Mouse (Mus musculus): ENCODE data around the gene Cd2. TPM values are rescaled to one million over a fixed set of nuclear protein-coding genes. Genes with fewer than 3 reads are reported as not detected.

Gene Cd2
- total and polyA plus RNA-seq, 2 experiments, result 0.33 to 1.0 TPM

DNA sequence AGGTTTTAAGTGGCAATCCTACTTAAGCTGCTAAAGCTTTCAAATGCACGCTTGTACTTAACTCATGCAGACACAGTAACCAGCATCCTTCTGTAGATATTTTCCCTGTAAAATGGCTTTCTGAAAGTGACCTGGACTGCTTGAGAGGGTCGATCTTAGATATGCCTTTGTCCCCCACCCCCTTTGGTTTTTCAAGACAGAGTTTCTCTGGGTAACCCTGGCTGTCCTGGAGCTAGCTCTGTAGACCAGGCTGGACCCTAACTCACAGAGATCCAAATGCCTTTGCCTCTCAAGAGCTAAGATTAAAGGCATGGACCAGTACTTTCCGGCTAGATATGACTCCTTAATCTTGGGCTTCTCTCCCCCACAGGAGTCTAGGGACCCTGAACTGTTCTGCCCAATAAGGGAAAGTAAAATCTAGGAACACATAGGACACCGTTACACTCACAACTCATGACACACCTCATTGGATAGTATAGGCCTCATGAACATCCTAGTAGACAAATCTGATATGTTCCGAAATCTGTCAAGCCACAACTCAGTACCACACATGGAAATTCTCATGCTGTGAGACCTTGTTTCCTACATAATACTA is 2.6 kb downstream of the Cd2 start:
- H3K4me3 ChIP-seq (ENCODE audit: insufficient read depth, low read depth, low read length), result no peak overlapping the region
- WGBS, result 94% methylated on average over 5 of the region's 5 CpGs
- no peak overlapping the region for H3K27ac ChIP-seq (replicated peaks; ENCODE audit: insufficient read depth, low read depth, low read length)

GRCm38 (mm10) chr3:101283869-101284706 is 3.7 kb downstream of the Cd2 start:
- no peaks in the 10 kb centered on the region for H3K79me2 ChIP-seq (ENCODE audit: control insufficient read depth, insufficient read depth, low read length)
- H3K27me3 ChIP-seq (ENCODE audit: control insufficient read depth, insufficient read depth, low read length), result no peaks in the 10 kb centered on the region
- no peak overlapping the region for H3K27ac ChIP-seq (replicated peaks; ENCODE audit: insufficient read depth, low read depth, low read length)
- TF ChIP-seq CTCF (IDR thresholded peaks at IDR 0.05; ENCODE audit: low read depth, low read length) (no peak), POLR2A (IDR thresholded peaks at IDR 0.05; ENCODE audit: extremely low read depth, insufficient read depth, low read length) (no peak)
- WGBS, result 83% methylated on average over 13 of the region's 13 CpGs
- no peak overlapping the region for H3K4me3 ChIP-seq (ENCODE audit: insufficient read depth, low read depth, low read length)
- no peaks in the 10 kb centered on the region for H3K4me1 ChIP-seq (ENCODE audit: control insufficient read depth, insufficient read depth, low read length)
- H3K36me3 ChIP-seq (ENCODE audit: control insufficient read depth, insufficient read depth, low read length), result no peaks in the 10 kb centered on the region
- no peak for DNase-seq (ENCODE audit: extremely low read depth, low read depth, low spot score)
- no peak overlapping the region for H3K9ac ChIP-seq (ENCODE audit: low read depth, low read length)

More for the DNA sequence above, 2.6 kb downstream of the Cd2 start:
- no peaks in the 10 kb centered on the region for H3K27me3 ChIP-seq (ENCODE audit: control insufficient read depth, insufficient read depth, low read length)
- no peaks in the 10 kb centered on the region for H3K4me1 ChIP-seq (ENCODE audit: control insufficient read depth, insufficient read depth, low read length)
- no peaks in the 10 kb centered on the region for H3K36me3 ChIP-seq (ENCODE audit: control insufficient read depth, insufficient read depth, low read length)
- no peaks in the 10 kb centered on the region for H3K79me2 ChIP-seq (ENCODE audit: control insufficient read depth, insufficient read depth, low read length)
- DNase-seq (ENCODE audit: extremely low read depth, low read depth, low spot score), result no peak
- H3K9ac ChIP-seq (ENCODE audit: low read depth, low read length), result no peak overlapping the region
- TF ChIP-seq CTCF (IDR thresholded peaks at IDR 0.05; ENCODE audit: low read depth, low read length) (no peak), POLR2A (IDR thresholded peaks at IDR 0.05; ENCODE audit: extremely low read depth, insufficient read depth, low read length) (no peak)

- no peak overlapping the region for H3K9ac ChIP-seq (ENCODE audit: low read depth, low read length)
- H3K27ac ChIP-seq (replicated peaks; ENCODE audit: insufficient read depth, low read depth, low read length), result no peak overlapping the region
- H3K4me3 ChIP-seq (ENCODE audit: insufficient read depth, low read depth, low read length), result no peak overlapping the region
- no peaks in the 10 kb centered on the region for H3K27me3 ChIP-seq (ENCODE audit: control insufficient read depth, insufficient read depth, low read length)
- no peak for DNase-seq (ENCODE audit: extremely low read depth, low read depth, low spot score)
- no peaks in the 10 kb centered on the region for H3K4me1 ChIP-seq (ENCODE audit: control insufficient read depth, insufficient read depth, low read length)
- TF ChIP-seq CTCF (IDR thresholded peaks at IDR 0.05; ENCODE audit: low read depth, low read length) (no peak), POLR2A (IDR thresholded peaks at IDR 0.05; ENCODE audit: extremely low read depth, insufficient read depth, low read length) (no peak)
- H3K79me2 ChIP-seq (ENCODE audit: control insufficient read depth, insufficient read depth, low read length), result no peaks in the 10 kb centered on the region
- H3K36me3 ChIP-seq (ENCODE audit: control insufficient read depth, insufficient read depth, low read length), result no peaks in the 10 kb centered on the region
- 84% methylated on average over 4 of the region's 4 CpGs for WGBS
These were observed 4.3 kb downstream of the Cd2 start for GRCm38 (mm10) chr3:101283441-101283840.

- no peak for TF ChIP-seq CTCF (IDR thresholded peaks at IDR 0.05; ENCODE audit: low read depth, low read length)
- TF ChIP-seq POLR2A (IDR thresholded peaks at IDR 0.05; ENCODE audit: extremely low read depth, insufficient read depth, low read length), result no peak
- 89% methylated on average over 9 of the region's 9 CpGs for WGBS
- Histone ChIP-seq H3K27ac (replicated peaks; ENCODE audit: insufficient read depth, low read depth, low read length) (no peak overlapping the region), H3K9ac (ENCODE audit: low read depth, low read length) (no peak overlapping the region), H3K27me3 (ENCODE audit: control insufficient read depth, insufficient read depth, low read length) (no peaks in the 10 kb centered on the region), H3K4me3 (ENCODE audit: insufficient read depth, low read depth, low read length) (no peak overlapping the region), H3K36me3 (ENCODE audit: control insufficient read depth, insufficient read depth, low read length) (no peaks in the 10 kb centered on the region), H3K4me1 (ENCODE audit: control insufficient read depth, insufficient read depth, low read length) (no peaks in the 10 kb centered on the region), H3K79me2 (ENCODE audit: control insufficient read depth, insufficient read depth, low read length) (no peaks in the 10 kb centered on the region)
- DNase-seq (ENCODE audit: extremely low read depth, low read depth, low spot score), result no peak
These were observed 5.1 kb downstream of the Cd2 start for GRCm38 (mm10) chr3:101282556-101283180.

GRCm38 (mm10) chr3:101281841-101282240 is 5.9 kb downstream of the Cd2 start:
- Histone ChIP-seq H3K27ac (replicated peaks; ENCODE audit: insufficient read depth, low read depth, low read length) (no peak overlapping the region), H3K36me3 (ENCODE audit: control insufficient read depth, insufficient read depth, low read length) (no peaks in the 10 kb centered on the region), H3K4me3 (ENCODE audit: insufficient read depth, low read depth, low read length) (no peak overlapping the region), H3K27me3 (ENCODE audit: control insufficient read depth, insufficient read depth, low read length) (no peaks in the 10 kb centered on the region), H3K79me2 (ENCODE audit: control insufficient read depth, insufficient read depth, low read length) (no peaks in the 10 kb centered on the region), H3K9ac (ENCODE audit: low read depth, low read length) (no peak overlapping the region), H3K4me1 (ENCODE audit: control insufficient read depth, insufficient read depth, low read length) (no peaks in the 10 kb centered on the region)
- WGBS, result 78% methylated on average over 4 of the region's 4 CpGs
- TF ChIP-seq POLR2A (IDR thresholded peaks at IDR 0.05; ENCODE audit: extremely low read depth, insufficient read depth, low read length) (no peak), CTCF (IDR thresholded peaks at IDR 0.05; ENCODE audit: low read depth, low read length) (no peak)
- DNase-seq (ENCODE audit: extremely low read depth, low read depth, low spot score), result no peak

Data from liver, adult 2 months (tissue).